Mouse (Mus musculus) kidney, adult 18-20 months (tissue): ENCODE data around the gene Gm10190.
"Not testable (repeated sequence)": the region's sequence is repeated elsewhere in the genome, so short reads cannot be mapped to it uniquely, and the experiment has no call there.

Experiments
- DNase-seq: peaks from one replicate; pipeline ENCODE4 v3.0.0; 2021

Gm10190 gene

DNA sequence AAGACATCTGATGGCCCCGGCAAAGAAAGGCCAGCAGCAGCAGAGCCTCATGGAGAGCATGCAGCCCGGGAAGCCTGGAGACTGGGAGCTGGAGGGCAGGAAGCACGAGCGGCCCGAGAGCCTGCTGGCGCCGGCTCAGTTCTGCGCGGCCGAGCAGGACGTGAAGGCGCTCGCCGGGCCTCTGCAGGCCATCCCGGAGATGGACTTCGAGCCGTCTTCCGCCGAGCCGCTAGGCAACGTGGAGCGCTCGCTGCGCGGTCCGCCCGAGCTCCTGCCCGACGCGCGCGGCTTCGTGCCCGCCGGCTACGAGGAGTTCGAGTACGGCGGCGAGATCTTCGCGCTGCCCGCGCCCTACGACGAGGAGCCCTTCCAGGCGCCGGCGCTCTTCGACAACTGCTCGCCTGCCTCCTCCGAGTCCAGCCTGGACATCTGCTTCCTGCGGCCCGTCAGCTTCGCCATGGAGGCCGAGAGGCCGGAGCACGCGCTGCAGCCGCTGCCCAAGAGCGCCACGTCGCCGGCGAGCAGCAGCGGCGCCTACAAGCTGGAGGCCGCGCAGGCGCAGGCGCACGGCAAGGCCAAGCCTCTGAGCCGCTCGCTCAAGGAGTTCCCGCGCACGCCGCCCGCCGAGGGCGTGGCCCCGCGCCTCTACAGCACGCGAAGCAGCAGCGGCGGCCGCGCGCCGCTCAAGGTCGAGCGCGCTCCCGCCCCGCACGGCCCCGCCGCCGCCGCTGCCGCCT, at the start of gene Gm10190:
Gm10190 (minus strand) TSS at position 553 of the 737 bp plus-strand sequence.
- peak; percentile 90 for DNase-seq

DNA sequence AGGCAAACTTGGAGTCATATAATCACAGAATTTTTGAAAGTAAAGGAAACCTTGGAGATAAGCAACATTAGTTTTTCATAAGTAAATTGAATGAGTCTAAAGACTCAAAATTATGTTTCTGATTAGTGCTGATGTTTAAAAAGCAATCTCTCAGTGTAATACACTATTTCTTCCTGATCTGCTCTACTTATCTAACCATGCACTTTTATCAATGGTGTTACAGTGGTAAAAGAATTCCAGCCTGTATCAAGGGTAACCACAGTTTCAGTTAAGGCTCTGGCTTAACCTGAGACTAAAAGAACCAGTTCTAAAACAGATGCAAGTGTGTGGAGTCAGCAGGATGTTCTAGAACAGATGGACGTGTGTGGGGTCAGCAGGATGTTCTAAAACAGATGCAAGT, 47.7 kb upstream of the Gm10190 start:
- DNase-seq: no peak

DNA sequence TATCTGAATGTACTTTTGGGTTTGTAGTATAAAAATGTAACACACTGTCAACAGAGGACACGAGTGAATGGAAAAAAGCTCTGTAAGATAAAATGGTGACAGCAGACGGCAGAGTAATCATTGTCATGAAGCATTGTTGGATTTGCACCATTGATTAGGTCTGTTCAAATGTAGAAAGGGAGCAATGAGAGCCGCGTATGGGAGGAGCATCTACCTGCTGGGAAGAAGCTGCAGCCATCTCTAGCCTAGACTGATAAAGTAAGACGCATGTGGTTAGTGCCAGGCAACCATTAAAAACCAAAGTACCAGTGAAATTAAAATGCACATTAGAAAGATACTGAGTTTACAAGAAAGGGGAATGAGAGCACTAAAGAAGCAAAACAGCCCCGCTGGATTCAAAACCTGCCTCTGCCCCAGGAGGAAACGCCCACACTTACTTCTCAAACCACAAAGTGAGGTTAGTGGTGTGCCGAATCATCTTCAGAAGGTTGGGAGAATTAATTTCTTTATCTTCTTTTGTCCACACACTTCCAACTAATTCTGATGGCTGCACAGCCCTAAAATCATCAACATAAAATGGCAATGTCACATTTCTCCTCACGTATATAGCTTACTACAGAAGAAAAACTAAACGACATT, 45.4 kb upstream of the Gm10190 start:
- DNase-seq: no peak

DNA sequence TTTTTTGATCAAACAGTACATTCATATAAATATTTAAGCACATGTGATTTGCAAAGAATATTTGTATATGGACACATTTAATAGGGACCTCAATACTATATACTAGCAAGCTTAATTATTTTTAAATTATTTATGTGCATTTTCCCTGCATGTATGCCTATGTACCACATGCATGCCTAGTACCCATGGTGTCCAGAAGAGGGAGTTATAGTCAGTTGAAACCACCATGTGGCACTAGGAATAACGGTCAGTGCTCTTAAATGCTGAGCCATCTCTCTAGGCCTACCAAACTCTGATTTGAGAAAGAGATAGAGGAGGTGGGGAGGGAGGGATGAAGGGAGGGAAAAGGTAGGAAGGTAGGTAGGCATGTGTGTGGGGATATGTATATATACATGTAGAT, 37.8 kb upstream of the Gm10190 start:
- no peak for DNase-seq

DNA sequence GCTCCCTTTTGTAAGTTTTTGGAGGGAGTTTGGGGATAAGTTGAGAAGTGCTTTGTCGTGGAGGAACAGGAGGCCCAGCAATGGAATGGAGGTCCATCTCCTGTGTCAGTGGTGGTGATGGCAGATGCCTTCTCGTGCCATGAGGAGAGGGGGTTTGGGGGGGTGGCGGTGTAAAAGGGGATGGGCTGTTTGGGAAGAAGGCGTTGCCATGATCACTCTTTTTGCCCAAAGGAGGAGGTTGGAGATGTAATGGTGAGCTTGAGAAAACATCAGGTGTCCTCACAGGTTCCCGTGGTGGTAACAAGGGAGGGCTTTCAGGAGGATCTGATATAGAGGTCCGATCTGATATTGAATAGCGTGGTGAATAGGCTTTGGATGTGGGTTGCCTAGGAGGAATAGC, 24.9 kb upstream of the Gm10190 start:
- no peak for DNase-seq

DNA sequence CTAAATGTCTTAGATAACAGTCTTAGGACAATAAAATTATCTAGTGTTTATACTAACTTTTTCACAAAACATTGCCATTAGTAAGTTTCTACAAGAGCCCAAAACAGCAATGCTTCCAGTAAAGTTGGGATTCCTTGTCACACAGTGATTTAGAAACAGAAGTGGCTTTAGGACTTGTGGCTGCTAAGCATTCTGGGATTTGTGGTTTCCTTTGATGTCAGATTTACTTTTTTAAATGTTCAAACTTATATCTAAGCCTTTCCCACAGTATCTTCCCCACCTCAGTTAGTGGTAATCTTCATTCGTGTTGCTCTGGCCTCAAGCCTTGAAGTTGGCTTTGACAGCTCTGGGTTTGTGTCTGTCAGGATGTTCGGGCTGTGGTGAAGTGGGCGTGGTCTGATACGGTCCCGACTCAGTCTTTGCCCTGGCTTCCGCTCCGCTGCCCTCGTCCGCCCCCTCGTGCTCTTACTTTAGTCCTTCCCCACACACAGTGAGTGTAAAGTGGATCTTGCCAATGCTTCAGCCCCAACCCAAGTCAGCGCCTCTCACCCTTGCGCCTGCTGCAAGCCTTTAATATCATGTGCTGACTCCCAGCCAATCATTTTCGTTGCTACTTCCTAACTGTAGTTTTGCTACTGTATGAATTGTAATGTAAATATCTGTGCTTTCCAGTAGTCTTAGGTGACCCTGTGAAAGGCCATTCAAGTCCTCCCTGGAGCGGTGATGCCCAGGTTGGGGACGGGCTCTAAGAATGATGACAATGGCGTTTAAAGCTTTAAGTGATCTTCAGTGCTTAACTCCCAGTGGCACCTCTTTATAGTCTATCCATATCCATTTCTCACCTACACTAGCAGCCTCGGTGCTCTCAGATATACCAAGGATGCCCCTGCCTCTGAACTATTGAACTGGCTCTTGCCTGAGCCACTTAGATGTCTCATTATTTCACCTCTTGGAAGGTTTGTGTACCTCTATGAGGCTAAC, 18.4 kb upstream of the Gm10190 start:
- DNase-seq: peak; percentile 55

DNA sequence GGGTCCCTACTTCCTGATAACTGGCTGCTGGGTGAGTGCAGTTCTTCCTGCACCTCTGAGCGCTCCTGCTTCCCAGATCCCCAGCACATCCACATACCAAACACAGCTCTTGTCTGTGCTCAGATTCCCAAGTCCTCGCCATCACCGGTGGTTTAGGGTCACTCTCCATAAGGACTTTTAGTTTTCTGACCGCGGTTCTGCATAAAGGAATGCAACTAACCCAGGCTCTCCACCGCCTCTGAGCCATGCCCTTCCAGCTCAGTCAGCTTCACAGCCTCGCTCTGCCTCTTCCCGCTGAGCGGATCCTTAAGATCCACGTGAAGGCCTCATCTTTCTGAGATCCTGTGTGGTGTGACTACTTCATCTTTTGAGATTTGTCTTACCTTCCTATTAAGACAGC, 16.7 kb upstream of the Gm10190 start:
- no peak for DNase-seq

DNA sequence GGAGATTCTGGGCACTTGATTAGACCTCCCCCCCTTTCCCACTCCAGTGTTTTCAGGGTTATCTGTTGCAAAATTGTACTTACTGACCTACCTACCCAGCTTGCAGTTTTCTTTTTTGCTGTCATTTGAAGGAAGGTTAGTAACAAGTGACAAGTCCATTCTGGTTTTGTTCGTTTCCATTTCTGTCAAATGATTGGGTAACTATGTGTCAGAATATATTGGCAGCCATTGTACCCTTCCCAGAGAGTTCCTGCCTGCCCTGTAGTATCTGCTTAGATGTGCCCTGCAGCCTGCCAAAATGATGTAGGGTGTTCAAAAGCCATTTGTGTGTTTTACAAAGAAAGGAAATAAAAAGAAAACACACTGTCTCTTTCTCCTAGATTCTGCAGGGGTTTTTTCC, 12.3 kb upstream of the Gm10190 start:
- no peak for DNase-seq

DNA sequence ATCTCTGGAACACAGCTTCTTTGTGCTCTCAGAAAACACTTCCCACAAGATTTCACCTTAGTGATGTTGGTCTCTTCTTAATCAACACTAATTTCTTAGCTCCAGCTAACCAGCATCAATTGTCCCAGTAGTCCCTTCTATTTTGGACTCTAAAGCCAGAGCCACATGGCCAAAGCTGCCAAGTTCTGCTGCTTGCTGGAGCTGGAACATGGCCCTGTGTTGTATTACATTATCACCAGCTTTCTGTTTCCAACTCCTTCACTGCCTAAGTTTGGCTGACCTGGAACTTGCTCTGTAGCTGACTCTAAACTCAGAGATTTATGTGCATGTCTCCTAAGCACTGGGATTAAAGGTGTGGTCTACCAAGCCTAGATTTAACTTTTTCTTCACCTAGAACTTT, 5.0 kb upstream of the Gm10190 start:
- not testable (repeated sequence) for DNase-seq

DNA sequence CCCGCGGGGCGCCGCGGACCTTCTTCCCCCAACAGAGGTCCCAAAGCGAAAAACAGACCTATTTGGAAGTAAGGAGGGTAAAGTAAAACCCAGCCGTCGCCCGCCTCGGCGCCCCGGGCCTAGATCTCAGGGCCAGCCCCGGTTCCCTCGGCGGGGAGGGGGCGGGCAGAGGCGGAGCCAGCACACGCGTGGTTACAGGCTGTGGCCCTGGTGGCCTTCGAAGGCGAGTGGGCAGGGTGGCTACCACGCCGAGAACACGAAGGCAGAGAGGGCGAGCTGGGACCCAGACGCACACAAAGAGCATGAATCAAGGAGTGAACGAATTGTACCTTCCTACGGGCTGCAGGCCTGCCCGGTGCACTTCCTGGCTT, 370 bp upstream of the Gm10190 start:
- no peak for DNase-seq

DNA sequence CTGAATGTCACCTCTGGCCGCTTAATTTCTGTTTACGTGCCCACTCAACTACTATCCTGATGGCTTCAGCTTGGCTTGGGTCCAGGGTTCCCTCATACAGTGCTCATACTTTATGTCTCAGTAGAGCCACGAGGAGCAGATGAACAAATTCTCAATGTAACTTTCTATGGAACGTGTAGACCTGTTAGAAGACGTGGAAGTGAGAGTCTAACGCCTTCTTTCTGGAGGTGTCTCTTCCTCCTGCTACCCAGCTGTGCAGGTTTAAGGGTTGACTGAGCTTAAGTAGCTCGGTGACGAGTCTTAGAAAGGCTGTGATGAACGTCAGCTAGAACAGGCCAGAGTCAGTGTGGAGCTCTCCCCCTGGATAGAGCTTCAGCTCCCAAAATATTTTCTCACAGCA, 4.7 kb downstream of the Gm10190 start:
- DNase-seq: no peak

DNA sequence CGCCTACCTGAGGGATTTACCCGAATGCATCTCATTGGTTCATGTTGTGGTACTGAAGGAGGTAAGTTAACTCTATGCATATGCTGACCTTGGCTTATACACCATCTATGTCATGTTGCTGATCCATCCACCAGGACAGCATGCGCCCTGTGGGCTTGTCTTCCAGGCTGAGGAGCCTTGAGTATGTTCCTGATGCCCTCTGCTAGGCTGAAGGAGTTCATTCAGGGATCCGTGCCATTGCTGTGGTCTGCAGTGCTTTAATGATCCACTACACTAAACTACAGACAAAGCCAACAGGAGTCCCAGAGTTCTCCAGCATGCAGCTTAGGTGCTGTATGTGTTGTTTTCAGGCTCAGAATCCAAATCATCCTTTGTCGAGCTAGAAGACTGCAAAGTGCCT, 6.1 kb downstream of the Gm10190 start:
- peak; percentile 19 for DNase-seq

DNA sequence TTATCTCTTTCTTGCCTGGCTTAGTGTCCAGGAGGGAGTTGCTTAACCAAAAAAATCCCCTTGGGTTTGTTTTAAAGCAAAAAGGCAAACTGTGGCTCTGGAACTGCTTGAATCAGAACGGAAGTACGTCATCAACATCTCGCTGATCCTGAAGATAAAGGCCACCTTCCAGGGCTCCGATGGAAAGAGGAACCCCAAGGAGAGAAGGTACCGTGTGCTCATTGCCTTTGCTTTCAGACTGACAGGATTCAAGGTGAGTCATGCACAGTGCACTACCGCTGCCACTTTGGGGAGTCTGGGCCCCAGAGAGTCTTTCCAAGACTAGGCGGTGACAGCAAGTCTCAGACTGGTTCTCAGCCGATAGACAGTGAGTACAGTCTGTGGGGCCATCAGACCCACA, 13.1 kb downstream of the Gm10190 start:
- DNase-seq: no peak

DNA sequence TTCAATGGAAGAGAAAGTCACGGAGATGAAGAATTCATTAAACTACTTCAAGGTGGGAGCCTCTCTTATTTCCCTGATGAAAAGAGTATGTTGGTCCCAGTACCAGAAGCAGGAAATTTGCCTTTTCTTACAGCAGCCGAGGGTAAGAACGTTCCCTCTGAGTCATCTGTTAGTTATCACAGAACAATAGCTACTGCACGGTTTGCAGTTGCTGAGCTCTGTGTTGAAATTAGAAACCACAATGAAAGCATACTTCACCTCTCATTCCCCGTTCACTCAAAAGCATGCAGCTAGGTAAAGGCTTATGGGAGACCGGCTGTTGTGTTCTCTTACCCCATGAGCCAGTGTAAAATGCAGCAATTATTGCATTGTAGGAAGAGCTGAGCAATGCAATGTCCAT, 26.1 kb downstream of the Gm10190 start:
- DNase-seq: no peak

DNA sequence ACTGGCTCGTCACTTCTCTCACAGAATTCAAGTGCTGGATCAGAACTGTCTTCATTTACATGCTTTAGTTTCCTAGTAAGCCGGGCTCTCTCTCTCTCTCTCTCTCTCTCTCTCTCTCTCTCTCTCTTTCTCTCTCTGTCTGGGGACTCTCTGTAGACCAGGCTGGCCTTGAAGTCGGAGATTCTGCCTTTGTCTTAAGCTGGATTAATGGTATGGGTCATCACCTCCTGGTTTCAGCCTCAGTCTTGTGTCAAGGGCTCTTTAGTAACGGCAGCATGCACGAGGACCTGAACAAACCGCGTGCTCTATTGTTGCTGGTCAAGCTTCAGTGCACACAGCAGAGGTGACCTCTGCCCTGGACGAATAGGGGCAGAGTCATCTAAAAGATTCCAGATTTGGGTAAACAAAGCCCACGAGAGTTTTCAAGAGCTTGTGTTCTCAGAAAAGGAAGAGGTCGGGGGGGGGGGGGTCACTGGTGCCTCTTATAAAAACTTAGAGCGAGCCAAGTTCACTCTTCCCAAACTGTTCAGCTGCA, 26.7 kb downstream of the Gm10190 start:
- peak; percentile 9 for DNase-seq

DNA sequence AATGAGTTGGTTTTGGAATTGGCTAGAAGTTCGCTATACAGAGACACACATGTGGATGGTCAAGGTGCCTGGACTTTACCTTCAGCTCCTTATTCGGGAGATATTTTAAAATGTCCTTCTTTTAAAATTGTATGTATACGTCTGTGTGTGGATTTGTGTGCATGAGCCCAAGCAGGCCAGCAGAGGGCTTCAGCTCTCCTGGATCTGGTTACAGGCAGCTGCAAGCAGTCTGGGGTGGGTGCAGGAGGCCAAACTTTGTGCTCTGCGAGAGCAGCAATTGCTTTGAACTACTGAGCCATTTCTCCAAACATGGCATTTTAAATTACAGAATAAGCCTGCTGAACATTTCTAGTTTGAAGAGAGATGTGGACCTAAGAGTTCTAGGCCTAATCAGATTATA, 28.1 kb downstream of the Gm10190 start:
- DNase-seq: no peak

DNA sequence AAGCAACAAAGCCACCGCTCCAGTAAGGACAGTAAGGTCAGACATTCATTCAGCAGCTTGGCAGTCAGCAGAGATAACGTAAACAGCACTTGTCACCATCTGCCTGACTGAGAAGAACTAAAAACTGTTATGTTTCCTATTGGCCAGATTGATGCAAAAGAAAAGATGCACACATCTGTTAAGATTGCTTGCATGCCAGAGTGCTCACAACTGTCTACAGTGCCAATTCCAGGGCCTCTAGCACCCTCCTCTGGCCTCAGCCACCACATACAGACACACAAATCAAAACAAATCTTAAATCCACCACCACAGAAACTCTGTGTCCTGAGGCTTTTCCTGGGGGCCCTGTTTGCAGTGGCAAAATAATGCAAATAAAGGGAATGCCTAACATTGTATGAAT, 41.0 kb downstream of the Gm10190 start:
- DNase-seq: no peak

DNA sequence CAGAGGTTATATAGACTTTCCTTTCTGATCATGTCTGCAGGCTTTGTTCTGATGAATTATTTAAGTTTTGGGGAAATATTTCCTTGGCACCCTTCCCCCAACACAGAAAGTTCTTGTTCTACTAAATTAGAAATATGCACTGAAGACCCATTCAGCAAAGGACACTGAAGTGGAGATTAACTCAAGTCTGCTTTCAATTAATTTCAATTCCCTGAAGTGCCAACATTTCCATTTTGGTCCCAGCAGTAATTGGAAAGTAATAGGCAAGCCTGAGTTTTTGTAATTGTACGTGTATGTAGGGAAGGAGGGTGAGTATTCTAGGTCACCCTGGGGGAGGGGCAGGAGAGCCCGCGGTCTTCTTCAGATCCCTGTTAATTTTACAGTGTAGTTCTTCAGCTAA, 46.9 kb downstream of the Gm10190 start:
- no peak for DNase-seq

DNA sequence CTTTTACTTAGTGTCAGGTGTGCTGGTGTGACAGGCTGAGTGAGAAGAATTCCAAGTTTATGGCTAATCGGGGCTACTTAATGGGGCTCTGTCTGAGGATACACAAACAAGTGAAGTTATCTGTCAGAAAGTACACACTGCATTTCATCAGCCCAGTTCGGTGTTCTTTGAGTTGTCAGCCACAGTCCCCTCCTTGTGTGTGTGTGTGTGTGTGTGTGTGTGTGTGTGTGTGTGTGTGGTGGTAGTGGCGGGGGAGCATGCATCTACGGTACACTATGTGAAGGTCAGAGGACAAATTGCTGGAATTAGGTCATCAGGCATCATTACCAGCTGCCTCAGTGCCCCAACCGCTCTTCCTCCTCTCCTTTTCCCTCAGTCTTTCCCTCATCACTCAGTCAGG, 47.9 kb downstream of the Gm10190 start:
- no peak for DNase-seq

DNA sequence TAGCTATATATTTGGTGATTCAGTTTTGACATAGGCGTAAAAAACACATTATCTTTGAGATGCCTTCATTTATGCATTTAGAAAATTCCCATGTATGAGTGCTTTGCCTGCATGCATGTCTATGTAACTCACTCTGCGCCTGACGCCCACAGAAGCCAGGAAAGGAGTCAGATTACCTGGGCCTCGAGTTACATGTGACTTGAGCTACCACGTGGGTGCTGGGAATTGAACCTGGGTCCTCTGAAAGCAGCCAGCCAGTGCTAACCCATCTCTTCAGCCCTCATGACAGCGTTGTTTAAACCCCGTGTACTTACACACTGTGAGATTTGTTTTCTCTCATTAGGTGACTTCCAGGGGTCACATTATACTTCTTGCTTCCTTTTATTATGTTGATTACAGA, 48.8 kb downstream of the Gm10190 start:
- no peak for DNase-seq

DNA sequence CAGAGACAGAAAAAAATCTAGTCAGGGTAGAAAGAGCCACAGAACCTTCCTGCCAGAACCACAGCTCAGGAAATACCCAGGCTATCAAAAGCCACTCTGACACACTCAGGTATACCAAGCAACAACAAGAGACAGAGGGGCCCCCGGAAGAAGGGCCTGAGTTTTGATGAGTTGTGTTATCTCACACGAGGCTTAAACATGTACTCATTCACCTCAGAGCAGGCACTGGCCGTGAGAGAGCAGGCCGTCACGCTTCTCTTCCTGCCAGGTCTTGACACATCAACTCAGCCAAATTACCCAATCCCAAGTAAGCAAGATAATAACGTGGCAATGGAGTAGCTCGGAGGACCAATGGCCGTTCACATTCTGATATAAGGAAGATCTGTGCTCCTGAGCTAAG, 49.7 kb downstream of the Gm10190 start:
- no peak for DNase-seq
